Mouse (Mus musculus): ENCODE results near the gene Pgam5.

Gene Pgam5

DNA sequence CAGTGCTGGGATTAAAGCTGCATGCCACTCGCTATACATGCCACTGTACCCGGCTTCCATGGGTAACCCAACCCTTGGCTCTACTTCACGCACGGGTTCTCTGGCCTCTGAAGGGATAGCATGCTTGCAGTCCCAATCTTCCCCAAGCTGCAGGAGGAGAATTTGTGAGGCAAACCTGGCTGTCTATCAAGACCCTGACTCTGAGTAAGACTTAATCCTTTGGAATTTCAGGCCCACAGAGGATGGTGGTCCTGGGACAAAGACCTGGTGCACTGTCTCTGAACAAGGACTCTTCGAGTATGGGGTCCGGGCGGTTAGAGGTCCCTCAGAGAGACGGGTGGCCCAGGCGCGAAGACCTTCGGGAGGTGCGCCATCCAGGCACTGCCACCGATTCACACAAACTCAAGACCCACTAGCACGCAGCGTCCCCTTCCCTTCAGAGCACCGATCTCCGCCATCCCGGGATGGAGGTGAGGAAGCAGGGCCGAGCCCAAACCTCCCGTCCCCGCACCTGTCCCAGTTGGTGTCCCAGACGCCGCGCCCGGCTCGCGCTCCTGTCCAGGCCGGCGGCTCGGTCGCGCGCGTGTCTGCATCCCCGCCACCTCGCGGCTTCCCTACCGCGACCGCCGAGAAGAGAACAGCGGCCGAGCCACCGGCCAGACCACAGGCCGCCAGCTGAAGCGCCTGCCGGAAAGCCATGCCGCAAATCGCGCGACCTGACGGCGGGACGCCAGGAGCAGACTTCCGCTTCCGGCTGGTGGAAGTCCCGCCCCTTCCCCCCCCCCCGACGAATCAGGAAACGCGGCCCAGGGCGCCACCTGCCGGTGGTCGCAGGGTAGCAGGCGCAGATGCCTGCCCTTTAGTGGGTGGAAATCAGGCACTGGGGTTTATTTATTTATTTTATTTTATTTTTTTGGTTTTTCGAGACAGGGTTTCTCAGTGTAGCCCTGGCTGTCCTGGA lies at the start of gene Pgam5:
Gene Pgam5 (minus strand): TSS at position 773 of the 961 bp plus-strand sequence.
- peak; percentile 91 for DNase-seq (ENCODE audit: low spot score)

DNA sequence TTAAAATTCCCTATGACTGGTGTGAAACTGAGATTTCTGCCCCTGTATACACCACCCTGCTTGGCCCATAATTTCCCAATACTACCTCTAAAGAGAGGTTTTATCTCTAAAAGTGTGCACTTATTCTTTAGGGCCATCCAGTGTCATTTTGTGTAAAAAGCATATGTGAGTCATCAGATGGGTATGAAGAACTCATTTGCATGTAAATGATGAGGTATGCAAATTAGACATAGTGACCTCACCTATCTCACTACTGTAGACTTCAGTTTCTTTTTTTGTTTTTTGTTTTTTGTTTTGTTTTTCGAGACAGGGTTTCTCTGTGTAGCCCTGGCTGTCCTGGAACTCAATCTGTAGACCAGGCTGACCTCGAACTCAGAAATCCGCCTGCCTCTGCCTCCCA lies 43.4 kb upstream of the Pgam5 start:
- no peak for DNase-seq (ENCODE audit: low spot score)

- DNase-seq (ENCODE audit: low spot score), result no peak
Measured at GRCm38 (mm10) chr5:110308861-110309260, 39.1 kb upstream of the Pgam5 start.

DNA sequence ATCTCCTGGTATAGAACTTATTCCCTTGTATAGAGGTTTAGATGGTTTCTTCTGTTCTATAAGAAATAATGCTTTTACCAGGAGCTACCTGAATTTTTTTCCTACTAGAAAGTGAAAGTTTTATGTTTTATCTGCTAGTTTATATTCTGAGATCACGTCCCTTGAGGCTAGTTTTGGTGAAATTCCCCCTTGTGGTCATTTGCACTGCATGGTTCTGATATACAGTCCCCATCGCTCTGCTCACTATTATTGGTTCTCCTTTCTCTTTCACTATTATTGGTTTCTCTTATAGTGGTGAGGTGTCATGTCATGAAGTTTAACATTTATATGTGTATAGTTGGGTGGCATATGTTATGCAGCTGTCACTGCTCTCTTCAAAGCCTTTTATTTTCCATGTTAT lies 30.9 kb upstream of the Pgam5 start:
- no peak for DNase-seq (ENCODE audit: low spot score)

GRCm38 (mm10) chr5:110296637-110297036 lies 26.9 kb upstream of the Pgam5 start:
- no peak for DNase-seq (ENCODE audit: low spot score)

DNA sequence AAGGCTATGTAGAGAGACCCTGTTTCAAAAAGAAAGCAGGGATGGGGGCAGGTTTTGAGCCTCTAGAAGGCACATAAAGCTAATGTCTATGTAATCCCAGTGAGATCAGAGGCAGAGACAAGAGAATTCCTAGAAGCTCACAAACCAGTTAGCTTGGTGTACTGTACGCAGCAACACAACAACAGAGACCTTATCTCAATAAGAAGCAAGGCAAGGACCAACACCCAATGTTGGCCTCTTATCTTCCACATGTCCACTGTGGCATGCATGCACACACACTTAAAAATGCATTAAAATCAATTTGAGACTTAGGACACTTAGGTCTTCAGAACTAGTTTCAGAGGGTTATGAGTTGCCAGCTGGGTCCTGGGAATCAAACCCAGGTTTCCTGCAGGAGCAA lies 21.9 kb upstream of the Pgam5 start:
- no peak for DNase-seq (ENCODE audit: low spot score)

DNA sequence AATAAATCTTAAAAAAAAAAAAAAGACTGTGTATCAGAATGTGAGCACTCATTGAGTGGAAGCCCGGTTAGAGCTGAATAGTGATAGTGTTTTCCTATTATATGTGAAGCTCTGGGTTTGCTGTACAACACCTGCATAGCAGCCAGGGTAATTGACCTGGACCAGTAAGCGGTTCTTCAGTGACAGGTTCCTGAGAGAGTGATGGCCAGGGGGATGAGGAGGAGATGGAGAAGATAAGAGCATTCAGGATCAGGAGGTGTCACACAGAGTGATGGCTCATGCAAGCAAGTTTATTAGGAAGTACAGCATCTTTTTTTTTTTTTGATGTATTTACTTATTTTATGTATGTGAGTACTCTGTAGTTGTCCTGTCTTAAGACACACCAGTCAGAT lies 17.4 kb upstream of the Pgam5 start:
- no peak for DNase-seq (ENCODE audit: low spot score)

DNA sequence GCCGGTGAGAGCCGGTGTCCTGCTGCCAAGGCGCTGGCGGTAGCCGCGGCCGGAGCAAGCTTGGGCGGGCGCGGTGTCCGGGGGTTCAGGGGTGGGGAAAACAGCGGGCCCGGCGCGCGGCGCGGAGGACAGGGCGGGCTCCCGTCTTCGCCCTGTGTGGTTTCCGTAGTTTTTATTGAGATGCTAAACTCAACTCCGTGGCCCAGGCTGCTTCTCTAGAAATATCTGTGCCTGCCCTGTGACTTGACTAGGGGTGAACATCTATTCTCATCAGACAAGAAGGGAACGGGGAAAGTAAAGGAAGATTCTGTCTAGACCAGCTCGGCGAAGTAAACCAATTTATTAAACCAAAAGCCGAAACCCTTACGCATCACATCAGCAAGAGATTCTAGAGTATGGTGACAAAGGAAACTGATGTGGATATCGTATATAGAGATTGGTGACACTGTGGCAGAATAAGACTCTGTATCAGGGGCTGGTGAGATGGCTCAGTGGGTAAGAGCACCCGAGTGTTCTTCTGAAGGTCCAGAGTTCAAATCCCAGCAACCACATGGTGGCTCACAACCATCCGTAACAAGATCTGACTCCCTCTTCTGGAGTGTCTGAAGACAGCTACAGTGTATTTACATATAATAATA lies 16.9 kb upstream of the Pgam5 start:
- peak; percentile 16 for DNase-seq (ENCODE audit: low spot score)

DNA sequence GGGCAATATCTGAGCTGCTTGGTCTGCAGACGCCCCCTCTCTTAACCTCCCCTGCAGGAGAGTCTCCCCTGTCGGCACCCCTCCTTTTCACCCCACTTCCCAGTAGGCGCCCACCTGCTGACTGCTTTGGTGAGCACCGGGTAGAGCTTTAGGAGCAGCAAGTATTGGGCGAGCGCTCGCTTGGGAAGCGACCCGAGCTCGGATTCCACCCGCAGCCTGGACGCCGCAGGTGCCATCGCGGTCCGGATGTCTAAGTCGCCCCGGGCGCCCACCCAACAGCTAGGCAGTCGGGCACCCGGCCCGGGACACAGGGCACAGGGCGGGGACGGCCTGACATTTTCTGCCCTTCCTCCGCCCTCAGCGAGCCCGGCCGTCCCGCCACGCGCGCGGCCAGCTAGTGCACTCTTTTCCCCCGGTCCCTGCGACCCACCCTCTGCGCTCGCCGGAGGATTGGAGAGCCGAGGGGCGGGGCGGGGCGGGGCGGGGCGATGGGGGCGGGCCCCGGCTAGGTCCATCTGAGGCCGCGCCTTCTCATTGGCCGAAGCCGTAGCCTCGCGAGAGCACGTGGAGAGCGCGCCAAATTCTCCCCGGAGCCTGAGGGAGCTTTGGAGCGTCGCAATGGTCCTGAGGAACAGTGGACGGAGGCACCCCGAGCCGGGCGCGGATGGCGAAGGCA lies 16.2 kb upstream of the Pgam5 start, which contains the start of the genes Pxmp2 and Pole:
Gene Pxmp2 (minus strand): TSS at position 417 of the 676 bp plus-strand sequence.
Gene Pole (plus strand): TSS at position 537 of the 676 bp plus-strand sequence.
- peak; percentile 93 for DNase-seq (ENCODE audit: low spot score)

- DNase-seq (ENCODE audit: low spot score), result peak; percentile 27
Measured at GRCm38 (mm10) chr5:110285156-110285555, 15.4 kb upstream of the Pgam5 start.

DNA sequence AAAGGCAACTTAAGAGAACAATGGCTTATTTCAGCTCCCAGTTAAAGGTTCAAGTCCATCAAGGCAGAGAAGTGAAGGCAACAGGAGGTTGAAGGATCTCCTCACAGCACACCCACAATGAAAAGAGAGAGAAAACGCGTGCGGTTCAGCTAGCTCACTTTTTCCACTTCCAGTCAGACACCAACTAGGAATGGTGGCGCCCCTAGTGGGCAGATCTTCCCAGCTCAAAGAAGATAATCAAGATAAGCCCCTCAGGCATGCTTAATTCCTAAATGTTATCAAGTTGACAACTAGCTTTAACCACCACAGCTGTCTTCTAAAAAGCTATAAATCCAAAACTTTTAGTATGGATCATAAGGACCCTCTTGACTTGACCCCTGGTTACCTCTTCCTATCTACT lies 14.8 kb upstream of the Pgam5 start:
- DNase-seq (ENCODE audit: low spot score), result peak; percentile 44

- DNase-seq (ENCODE audit: low spot score), result peak; percentile 71
Measured at GRCm38 (mm10) chr5:110281984-110282383, 12.3 kb upstream of the Pgam5 start.

- DNase-seq (ENCODE audit: low spot score), result no peak
Measured at GRCm38 (mm10) chr5:110276910-110277309, 7.2 kb upstream of the Pgam5 start.

DNA sequence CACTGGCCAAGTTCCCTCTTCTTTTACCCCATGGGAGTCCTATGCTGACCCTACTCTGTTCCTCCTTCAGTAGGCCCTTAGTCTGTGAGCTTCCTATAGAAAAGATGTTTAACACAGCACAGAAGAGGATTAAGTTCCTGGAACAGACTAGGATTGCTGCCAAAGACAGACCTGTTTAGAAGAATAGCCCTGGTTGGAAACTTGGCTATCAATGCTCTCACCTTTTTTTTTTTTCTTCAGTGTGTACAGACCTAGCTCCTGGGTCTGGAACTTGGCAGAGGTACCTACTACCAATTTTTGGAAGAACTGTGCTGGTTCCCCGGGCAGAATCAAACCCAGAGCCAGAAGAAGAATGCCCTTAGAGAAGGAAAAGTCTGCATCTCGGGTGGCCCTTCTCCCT lies 6.7 kb upstream of the Pgam5 start:
- no peak for DNase-seq (ENCODE audit: low spot score)

DNA sequence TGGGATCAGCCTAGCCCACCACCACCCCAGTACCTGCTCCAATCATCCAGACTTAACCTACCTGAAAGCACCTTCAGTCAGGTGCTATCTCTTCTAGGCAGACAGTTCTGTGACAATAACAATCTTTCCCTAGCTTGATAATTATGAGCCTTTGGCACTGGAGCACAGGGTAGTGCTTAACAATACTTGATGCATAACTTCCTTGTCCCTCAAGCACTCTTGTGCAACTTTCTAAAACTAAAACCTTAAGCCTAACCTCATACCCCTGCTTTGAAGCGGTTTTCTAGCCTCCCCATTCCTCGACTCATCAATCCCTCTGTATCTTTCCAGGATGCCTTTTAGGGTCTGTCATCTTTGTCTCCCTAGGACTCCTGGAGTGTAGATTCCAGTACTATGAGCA lies 5.1 kb upstream of the Pgam5 start:
- no peak for DNase-seq (ENCODE audit: low spot score)

GRCm38 (mm10) chr5:110274147-110274546 lies 4.4 kb upstream of the Pgam5 start:
- DNase-seq (ENCODE audit: low spot score), result no peak

- peak; percentile 65 for DNase-seq (ENCODE audit: low spot score)
Measured at GRCm38 (mm10) chr5:110270242-110270641, 529 bp upstream of the Pgam5 start.

GRCm38 (mm10) chr5:110266941-110267340 lies 2.8 kb downstream of the Pgam5 start:
- no peak for DNase-seq (ENCODE audit: low spot score)

- DNase-seq (ENCODE audit: low spot score), result no peak
Measured at GRCm38 (mm10) chr5:110244091-110244490, 25.6 kb downstream of the Pgam5 start.

GRCm38 (mm10) chr5:110232346-110232745 lies 37.4 kb downstream of the Pgam5 start:
- no peak for DNase-seq (ENCODE audit: low spot score)

- peak; percentile 31 for DNase-seq (ENCODE audit: low spot score)
Measured at GRCm38 (mm10) chr5:110231638-110232037, 38.1 kb downstream of the Pgam5 start.

GRCm38 (mm10) chr5:110230780-110231461 lies 38.8 kb downstream of the Pgam5 start, which contains the start of gene Ankle2:
Gene Ankle2, plus strand, starts transcription at chr5:110231004.
- peak; percentile 91 for DNase-seq (ENCODE audit: low spot score)

Data from adipocyte (in vitro differentiated cells).